Mouse (Mus musculus) T-helper 1 cell (primary cell): ENCODE data around the gene Sema6d.

ENCODE experiments used
- in situ Hi-C: fragments of 300-600 bp; cut with MboI, MseI; formaldehyde crosslinking; loops from one replicate; pipeline ENCODE4 v1.15.1; 2025; ENCODE audit warnings: high pct_unique_total_duplicates

Gene Sema6d

GRCm38 (mm10) chr2:124470346-124471042 lies 380.7 kb downstream of the Sema6d start:
- in situ Hi-C loops, result no loop called here

- in situ Hi-C loops, result no loop called here
These were observed 383.1 kb downstream of the Sema6d start for GRCm38 (mm10) chr2:124472674-124473507.

- in situ Hi-C loops, result no loop called here
These were observed 388.1 kb downstream of the Sema6d start for GRCm38 (mm10) chr2:124477904-124478303.

- in situ Hi-C loops, result no loop called here
These were observed 388.8 kb downstream of the Sema6d start for GRCm38 (mm10) chr2:124478526-124478925.

- in situ Hi-C loops, result no loop called here
These were observed 396.0 kb downstream of the Sema6d start for GRCm38 (mm10) chr2:124485761-124486160.

GRCm38 (mm10) chr2:124490010-124490801 lies 400.4 kb downstream of the Sema6d start:
- in situ Hi-C loops, result no loop called here

GRCm38 (mm10) chr2:124495751-124496150 lies 406.0 kb downstream of the Sema6d start:
- in situ Hi-C loops, result no loop called here

- in situ Hi-C loops, result no loop called here
These were observed 409.9 kb downstream of the Sema6d start for GRCm38 (mm10) chr2:124499670-124500069.

- in situ Hi-C loops, result no loop called here
These were observed 416.2 kb downstream of the Sema6d start for GRCm38 (mm10) chr2:124505784-124506489.

GRCm38 (mm10) chr2:124507804-124508203 lies 418.0 kb downstream of the Sema6d start:
- in situ Hi-C loops, result no loop called here

GRCm38 (mm10) chr2:124509479-124509878 lies 419.7 kb downstream of the Sema6d start:
- in situ Hi-C loops, result no loop called here

GRCm38 (mm10) chr2:124511826-124512225 lies 422.1 kb downstream of the Sema6d start:
- in situ Hi-C loops, result no loop called here

- in situ Hi-C loops, result no loop called here
These were observed 432.7 kb downstream of the Sema6d start for GRCm38 (mm10) chr2:124522426-124522825.

GRCm38 (mm10) chr2:124523667-124524066 lies 433.9 kb downstream of the Sema6d start:
- in situ Hi-C loops, result no loop called here

GRCm38 (mm10) chr2:124524167-124524566 lies 434.4 kb downstream of the Sema6d start:
- in situ Hi-C loops, result no loop called here

GRCm38 (mm10) chr2:124527641-124528040 lies 437.9 kb downstream of the Sema6d start:
- in situ Hi-C loops, result no loop called here

- in situ Hi-C loops, result no loop called here
These were observed 440.7 kb downstream of the Sema6d start for GRCm38 (mm10) chr2:124530441-124530840.

GRCm38 (mm10) chr2:124531062-124531461 lies 441.3 kb downstream of the Sema6d start:
- in situ Hi-C loops, result no loop called here

GRCm38 (mm10) chr2:124532906-124533305 lies 443.1 kb downstream of the Sema6d start:
- in situ Hi-C loops, result no loop called here

GRCm38 (mm10) chr2:124533602-124534001 lies 443.8 kb downstream of the Sema6d start:
- in situ Hi-C loops, result no loop called here

- in situ Hi-C loops, result no loop called here
These were observed 460.5 kb downstream of the Sema6d start for GRCm38 (mm10) chr2:124550315-124550714.
